Mouse (Mus musculus) C2C12 (cell line): ENCODE data around the gene Hibadh.

Source experiments
- CEBPB ChIP-seq: IDR thresholded peaks from one replicate; pipeline ENCODE4 v1.6.1; 2011; ENCODE audit warnings: low read depth, mild to moderate bottlenecking, control low read depth, moderate library complexity
- CTCF ChIP-seq: IDR thresholded peaks from one replicate; pipeline ENCODE4 v1.5.1; 2011; ENCODE audit not compliant: control insufficient read depth, insufficient read depth, insufficient read length
- MAX ChIP-seq: IDR thresholded peaks from one replicate; pipeline ENCODE4 v1.6.1; 2011; ENCODE audit warnings: mild to moderate bottlenecking, control low read depth
- USF1 ChIP-seq: IDR thresholded peaks from one replicate; pipeline ENCODE4 v1.6.1; 2011; ENCODE audit warnings: low read depth, mild to moderate bottlenecking, control low read depth, moderate library complexity

DNA sequence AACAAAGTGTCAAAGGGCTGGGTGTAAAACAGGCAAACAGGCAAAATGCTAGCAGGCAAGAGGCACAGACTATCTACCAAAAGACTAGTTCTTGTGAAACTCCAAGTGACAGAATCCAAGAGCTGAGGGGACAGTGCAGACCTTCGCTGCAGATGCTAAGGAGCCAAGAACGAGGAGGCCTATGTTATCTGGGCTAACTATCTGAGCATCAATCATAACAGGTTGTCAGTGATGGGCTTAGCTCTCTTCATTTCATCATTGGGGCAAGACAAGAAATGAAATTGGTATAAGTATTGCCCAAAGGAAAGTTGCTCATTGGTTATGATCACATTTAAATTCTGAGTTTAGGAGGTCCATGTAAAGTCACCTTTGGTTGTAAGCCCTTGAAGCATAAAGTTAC, 4.8 kb downstream of the Hibadh start:
- TF ChIP-seq CTCF (no peak), CEBPB (no peak), MAX (no peak), USF1 (no peak)
